Mouse (Mus musculus): Measurements from ENCODE around the gene Scfd2.

Gene Scfd2

GRCm38 (mm10) chr5:74188886-74189285, 342.7 kb downstream of the Scfd2 start:
- in situ Hi-C loops (cut with MboI, MseI), result no loop called here

- in situ Hi-C loops (cut with MboI, MseI), result no loop called here
Measured at GRCm38 (mm10) chr5:74188076-74188475, 343.5 kb downstream of the Scfd2 start.

GRCm38 (mm10) chr5:74184607-74185006, 347.0 kb downstream of the Scfd2 start:
- in situ Hi-C loops (cut with MboI, MseI), result no loop called here

GRCm38 (mm10) chr5:74183118-74183517, 348.4 kb downstream of the Scfd2 start:
- in situ Hi-C loops (cut with MboI, MseI), result no loop called here

GRCm38 (mm10) chr5:74180216-74180615, 351.3 kb downstream of the Scfd2 start:
- in situ Hi-C loops (cut with MboI, MseI), result no loop called here

GRCm38 (mm10) chr5:74175526-74176270, 355.9 kb downstream of the Scfd2 start:
- in situ Hi-C loops (cut with MboI, MseI), result loop anchor here (10.0 kb wide), 1 partner anchor 461 kb away; no protein-coding TSS in a partner anchor

GRCm38 (mm10) chr5:74173162-74173844, 358.3 kb downstream of the Scfd2 start:
- in situ Hi-C loops (cut with MboI, MseI), result loop anchor here (10.0 kb wide), 1 partner anchor 459 kb away; no protein-coding TSS in a partner anchor

- in situ Hi-C loops (cut with MboI, MseI), result loop anchor here (10.0 kb wide), 1 partner anchor 457 kb away; no protein-coding TSS in a partner anchor
Measured at GRCm38 (mm10) chr5:74172208-74172607, 359.4 kb downstream of the Scfd2 start.

- in situ Hi-C loops (cut with MboI, MseI), result loop anchor here (10.0 kb wide), 1 partner anchor 457 kb away; no protein-coding TSS in a partner anchor
Measured at GRCm38 (mm10) chr5:74171768-74172167, 359.8 kb downstream of the Scfd2 start.

GRCm38 (mm10) chr5:74168085-74168484, 363.5 kb downstream of the Scfd2 start:
- in situ Hi-C loops (cut with MboI, MseI), result no loop called here

- in situ Hi-C loops (cut with MboI, MseI), result no loop called here
Measured at GRCm38 (mm10) chr5:74166642-74167041, 364.9 kb downstream of the Scfd2 start.

- in situ Hi-C loops (cut with MboI, MseI), result no loop called here
Measured at GRCm38 (mm10) chr5:74164547-74164946, 367.0 kb downstream of the Scfd2 start.

- in situ Hi-C loops (cut with MboI, MseI), result no loop called here
Measured at GRCm38 (mm10) chr5:74163141-74163540, 368.4 kb downstream of the Scfd2 start.

GRCm38 (mm10) chr5:74162013-74162412, 369.5 kb downstream of the Scfd2 start:
- in situ Hi-C loops (cut with MboI, MseI), result no loop called here

GRCm38 (mm10) chr5:74161297-74161926, 370.1 kb downstream of the Scfd2 start:
- in situ Hi-C loops (cut with MboI, MseI), result no loop called here

- in situ Hi-C loops (cut with MboI, MseI), result no loop called here
Measured at GRCm38 (mm10) chr5:74160349-74160748, 371.2 kb downstream of the Scfd2 start.

GRCm38 (mm10) chr5:74159906-74160305, 371.7 kb downstream of the Scfd2 start:
- in situ Hi-C loops (cut with MboI, MseI), result no loop called here

GRCm38 (mm10) chr5:74158929-74159632, 372.5 kb downstream of the Scfd2 start:
- in situ Hi-C loops (cut with MboI, MseI), result no loop called here

- in situ Hi-C loops (cut with MboI, MseI), result no loop called here
Measured at GRCm38 (mm10) chr5:74155860-74156351, 375.7 kb downstream of the Scfd2 start.
